Mouse (Mus musculus): ENCODE data around the gene Nf1. TPM values are rescaled to one million over a fixed set of nuclear protein-coding genes. Genes with fewer than 3 reads are reported as not detected.

Gene Nf1
- polyA plus RNA-seq, 1 experiment from 2014 or later, result 7.2 TPM

- Histone ChIP-seq H3K4me3 (ENCODE audit: low read depth, low read length) (peak within 1 kb of the TSS; percentile 43), H3K9me3 (ENCODE audit: low read length) (no peaks in the 10 kb centered on the region), H3K4me1 (ENCODE audit: insufficient read depth, low read depth, low read length) (peaks cover 4% of the 10 kb centered on the region; the same call in 1 of the 2 replicates), H3K27me3 (replicated peaks; ENCODE audit: insufficient read depth, low read length) (peaks cover 33% of the 10 kb centered on the region), H3K4me2 (replicated peaks; ENCODE audit: low read depth, low read length) (peak within 1 kb of the TSS; percentile 86), H3K36me3 (ENCODE audit: insufficient read depth, low read length) (no peaks in the 10 kb centered on the region), H3K27ac (ENCODE audit: low read length) (no peak within 1 kb of the TSS), H3K9ac (replicated peaks; ENCODE audit: low read depth) (no peak within 1 kb of the TSS)
- DNase-seq (ENCODE audit: low spot score) (no peak), ATAC-seq (peak; percentile 40)
- under 1% methylated on average over 49 of the region's 98 CpGs for WGBS
- TF ChIP-seq CTCF (IDR thresholded peaks at IDR 0.05) (no peak), EP300 (IDR thresholded peaks at IDR 0.05) (no peak)
Observed at GRCm38 (mm10) chr11:79590664-79591590, 251.4 kb downstream of the Nf1 start, which contains the start of gene Rab11fip4. Rab11fip4 (plus strand) TSS chr11:79591212.

DNA sequence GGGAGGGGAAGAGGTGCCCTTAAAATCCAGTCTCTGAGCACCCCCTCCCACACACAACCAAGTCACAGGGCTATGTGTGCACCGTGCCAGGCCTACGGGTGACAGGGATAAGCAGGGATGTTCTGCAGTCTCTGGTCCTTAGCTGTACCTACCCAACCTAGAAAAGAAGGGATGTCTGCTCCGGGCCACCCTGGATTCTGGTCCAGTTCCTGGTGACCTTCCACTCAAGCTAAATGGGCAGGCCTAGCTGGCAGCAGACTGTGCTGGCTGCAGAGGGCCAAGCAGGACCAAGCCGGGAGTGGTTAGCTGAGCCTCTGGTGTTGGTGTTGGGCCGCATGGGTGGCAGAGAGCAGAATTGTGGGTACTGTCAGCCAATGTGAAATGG, 252.1 kb downstream of the Nf1 start:
- Histone ChIP-seq H3K4me3 (ENCODE audit: low read depth, low read length) (peak overlapping the region; percentile 43), H3K9ac (replicated peaks; ENCODE audit: low read depth) (no peak overlapping the region), H3K9me3 (ENCODE audit: low read length) (no peaks in the 10 kb centered on the region), H3K4me1 (ENCODE audit: insufficient read depth, low read depth, low read length) (peaks cover 4% of the 10 kb centered on the region; the same call in 1 of the 2 replicates), H3K27ac (ENCODE audit: low read length) (no peak overlapping the region), H3K36me3 (ENCODE audit: insufficient read depth, low read length) (no peaks in the 10 kb centered on the region), H3K27me3 (replicated peaks; ENCODE audit: insufficient read depth, low read length) (peaks cover 33% of the 10 kb centered on the region), H3K4me2 (replicated peaks; ENCODE audit: low read depth, low read length) (peak overlapping the region; percentile 86)
- 28% methylated on average over 5 of the region's 5 CpGs for WGBS
- ATAC-seq, result no peak
- no peak for TF ChIP-seq EP300 (IDR thresholded peaks at IDR 0.05)
- no peak for DNase-seq (ENCODE audit: low spot score)

DNA sequence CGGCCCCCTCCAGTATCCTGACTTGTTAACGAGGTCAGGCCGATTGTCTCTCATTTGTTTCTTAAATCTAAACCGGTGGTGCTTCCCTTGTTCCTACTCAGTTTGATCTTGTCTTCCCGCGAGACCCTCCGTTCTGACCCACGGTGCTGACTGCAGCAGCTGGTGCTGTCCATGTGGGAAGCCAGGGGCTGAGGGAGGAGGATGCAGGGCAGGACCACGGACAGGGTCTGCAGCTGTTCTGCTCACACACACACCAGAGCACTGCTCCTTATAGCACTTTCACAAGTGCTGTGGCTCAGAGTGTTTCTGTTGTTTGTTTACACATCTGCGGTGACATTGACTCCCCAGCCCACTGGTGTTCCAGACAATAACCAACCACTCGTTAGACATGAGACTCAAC, 254.0 kb downstream of the Nf1 start:
- peak; percentile 26 for DNase-seq (ENCODE audit: low spot score)
- no peak for ATAC-seq
- TF ChIP-seq EP300 (IDR thresholded peaks at IDR 0.05) (no peak), CTCF (IDR thresholded peaks at IDR 0.05) (no peak)
- Histone ChIP-seq H3K27ac (ENCODE audit: low read length) (no peak overlapping the region), H3K36me3 (ENCODE audit: insufficient read depth, low read length) (no peaks in the 10 kb centered on the region), H3K27me3 (replicated peaks; ENCODE audit: insufficient read depth, low read length) (peaks cover 33% of the 10 kb centered on the region), H3K4me3 (ENCODE audit: low read depth, low read length) (no peak overlapping the region), H3K9me3 (ENCODE audit: low read length) (no peaks in the 10 kb centered on the region), H3K4me2 (replicated peaks; ENCODE audit: low read depth, low read length) (no peak overlapping the region), H3K9ac (replicated peaks; ENCODE audit: low read depth) (no peak overlapping the region), H3K4me1 (ENCODE audit: insufficient read depth, low read depth, low read length) (peaks cover 4% of the 10 kb centered on the region; the same call in 1 of the 2 replicates)
- 26% methylated on average over 11 of the region's 11 CpGs for WGBS

- no peaks in the 10 kb centered on the region for H3K4me1 ChIP-seq (ENCODE audit: insufficient read depth, low read depth, low read length)
- H3K27me3 ChIP-seq (replicated peaks; ENCODE audit: insufficient read depth, low read length), result no peaks in the 10 kb centered on the region
- H3K4me3 ChIP-seq (ENCODE audit: low read depth, low read length), result no peak overlapping the region
- no peak for DNase-seq (ENCODE audit: low spot score)
- no peak overlapping the region for H3K9ac ChIP-seq (replicated peaks; ENCODE audit: low read depth)
- H3K36me3 ChIP-seq (ENCODE audit: insufficient read depth, low read length), result no peaks in the 10 kb centered on the region
- no peak for ATAC-seq
- H3K4me2 ChIP-seq (replicated peaks; ENCODE audit: low read depth, low read length), result no peak overlapping the region
- TF ChIP-seq EP300 (IDR thresholded peaks at IDR 0.05) (no peak), CTCF (IDR thresholded peaks at IDR 0.05) (no peak)
- H3K9me3 ChIP-seq (ENCODE audit: low read length), result no peaks in the 10 kb centered on the region
- H3K27ac ChIP-seq (ENCODE audit: low read length), result no peak overlapping the region
- 66% methylated on average over 2 of the region's 2 CpGs for WGBS
Observed at GRCm38 (mm10) chr11:79610454-79610853, 271.0 kb downstream of the Nf1 start.

GRCm38 (mm10) chr11:79611011-79611666, 271.6 kb downstream of the Nf1 start:
- no peak overlapping the region for H3K4me3 ChIP-seq (ENCODE audit: low read depth, low read length)
- no peak overlapping the region for H3K9ac ChIP-seq (replicated peaks; ENCODE audit: low read depth)
- no peak overlapping the region for H3K27ac ChIP-seq (ENCODE audit: low read length)
- no peak overlapping the region for H3K4me2 ChIP-seq (replicated peaks; ENCODE audit: low read depth, low read length)
- DNase-seq (ENCODE audit: low spot score), result peak; percentile 37
- TF ChIP-seq CTCF (IDR thresholded peaks at IDR 0.05) (no peak), EP300 (IDR thresholded peaks at IDR 0.05) (no peak)
- WGBS, result 21% methylated on average over 13 of the region's 13 CpGs
- H3K27me3 ChIP-seq (replicated peaks; ENCODE audit: insufficient read depth, low read length), result no peaks in the 10 kb centered on the region
- H3K9me3 ChIP-seq (ENCODE audit: low read length), result no peaks in the 10 kb centered on the region
- H3K4me1 ChIP-seq (ENCODE audit: insufficient read depth, low read depth, low read length), result no peaks in the 10 kb centered on the region
- peak; percentile 46; the same call in 1 of the 2 replicates for ATAC-seq
- no peaks in the 10 kb centered on the region for H3K36me3 ChIP-seq (ENCODE audit: insufficient read depth, low read length)

DNA sequence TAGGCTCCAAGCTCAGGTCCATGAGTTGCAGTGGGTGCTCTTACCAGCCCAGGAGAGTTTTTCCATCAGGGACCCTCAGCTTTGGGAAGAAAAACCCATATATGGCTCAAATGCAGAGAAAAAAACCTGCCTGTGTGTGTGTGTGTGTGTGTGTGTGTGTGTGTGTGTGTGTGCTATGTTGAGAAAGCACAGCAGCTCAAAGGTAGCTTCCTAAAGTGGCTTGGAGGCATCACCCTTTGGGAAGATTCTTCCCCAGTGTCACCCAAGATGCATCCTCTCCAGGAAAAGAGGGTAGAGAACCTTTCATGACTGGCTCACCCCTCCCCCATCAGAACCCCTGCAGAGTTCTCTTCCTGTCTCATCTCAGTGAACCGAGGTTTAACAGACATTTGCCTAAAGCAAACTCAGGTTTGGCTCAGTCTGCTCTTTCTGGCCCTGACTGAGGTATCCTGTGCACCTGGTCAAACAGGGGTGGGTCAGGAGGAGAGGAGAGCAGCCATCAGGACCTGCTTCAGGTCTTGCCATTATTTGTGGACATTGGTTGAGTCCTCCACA, 272.6 kb downstream of the Nf1 start:
- Histone ChIP-seq H3K4me2 (replicated peaks; ENCODE audit: low read depth, low read length) (no peak overlapping the region), H3K9me3 (ENCODE audit: low read length) (no peaks in the 10 kb centered on the region), H3K27ac (ENCODE audit: low read length) (no peak overlapping the region), H3K4me3 (ENCODE audit: low read depth, low read length) (no peak overlapping the region), H3K36me3 (ENCODE audit: insufficient read depth, low read length) (no peaks in the 10 kb centered on the region), H3K27me3 (replicated peaks; ENCODE audit: insufficient read depth, low read length) (no peaks in the 10 kb centered on the region), H3K4me1 (ENCODE audit: insufficient read depth, low read depth, low read length) (no peaks in the 10 kb centered on the region), H3K9ac (replicated peaks; ENCODE audit: low read depth) (no peak overlapping the region)
- WGBS, result 11% methylated on average over 1 of the region's 1 CpGs
- ATAC-seq (no peak), DNase-seq (ENCODE audit: low spot score) (no peak)
- TF ChIP-seq EP300 (IDR thresholded peaks at IDR 0.05), result no peak
- no peak for TF ChIP-seq CTCF (IDR thresholded peaks at IDR 0.05)
